Mouse (Mus musculus): Measurements from ENCODE around the gene Sash1. TPM values are rescaled to one million over a fixed set of nuclear protein-coding genes. Genes with fewer than 3 reads are reported as not detected.

Gene Sash1
- polyA plus RNA-seq, 1 experiment: 4.7 TPM

DNA sequence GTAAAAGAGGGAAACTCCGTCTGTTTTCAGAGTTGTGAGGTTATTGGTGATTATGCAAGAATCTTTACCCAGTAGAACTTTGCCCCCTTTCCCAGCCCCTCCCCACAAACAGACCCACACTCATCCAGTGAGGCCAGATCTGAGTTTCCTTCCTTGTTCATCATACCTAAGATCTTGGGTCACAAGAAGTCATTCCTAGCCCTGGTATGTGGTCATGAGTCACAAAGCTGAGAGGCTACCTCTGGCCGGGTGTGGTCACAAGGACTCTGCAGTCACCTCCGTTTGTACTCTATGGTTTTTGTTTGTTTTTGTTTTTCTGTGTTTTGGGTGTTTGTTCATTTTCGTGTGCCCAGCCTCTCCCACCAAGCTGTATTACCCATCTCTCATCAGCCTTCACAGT is 4.6 kb upstream of the Sash1 start:
- Histone ChIP-seq H3K4me3 (replicated peaks; ENCODE audit: control insufficient read depth, low read depth, low read length) (no peak overlapping the region), H3K27ac (ENCODE audit: control insufficient read depth, insufficient read depth, low read depth, low read length, poor library complexity) (no peak overlapping the region), H3K4me1 (ENCODE audit: control insufficient read depth, insufficient read depth, low read length) (no peaks in the 10 kb centered on the region)
- 67% methylated on average over 4 of the region's 4 CpGs for WGBS
- TF ChIP-seq CTCF (IDR thresholded peaks at IDR 0.05; ENCODE audit: control insufficient read depth, insufficient read depth, low read length) (no peak), POLR2A (IDR thresholded peaks at IDR 0.05; ENCODE audit: borderline replicate concordance, control insufficient read depth, low read depth, low read length) (no peak)

DNA sequence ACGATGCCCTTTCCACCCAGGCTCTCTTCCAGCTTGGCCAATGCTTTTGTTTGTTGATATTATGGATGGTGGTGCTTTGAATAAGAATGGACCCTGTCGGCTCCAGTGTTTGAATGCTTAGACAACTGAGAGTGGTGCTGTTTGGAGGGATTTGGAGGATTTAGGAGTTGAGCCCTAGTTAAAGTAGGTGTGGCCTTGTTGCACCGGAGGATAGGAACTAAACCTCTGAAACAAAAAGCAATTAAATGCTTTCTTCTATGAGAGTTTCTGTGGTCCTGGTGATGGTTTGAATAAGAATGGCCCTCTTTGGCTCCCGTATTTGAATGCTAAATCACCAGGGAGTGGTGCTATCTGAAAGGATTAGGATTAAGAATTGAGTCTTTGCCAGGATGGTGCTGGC is 3.5 kb upstream of the Sash1 start:
- no peak overlapping the region for H3K27ac ChIP-seq (ENCODE audit: control insufficient read depth, insufficient read depth, low read depth, low read length, poor library complexity)
- no peaks in the 10 kb centered on the region for H3K4me1 ChIP-seq (ENCODE audit: control insufficient read depth, insufficient read depth, low read length)
- no peak for TF ChIP-seq POLR2A (IDR thresholded peaks at IDR 0.05; ENCODE audit: borderline replicate concordance, control insufficient read depth, low read depth, low read length)
- TF ChIP-seq CTCF (IDR thresholded peaks at IDR 0.05; ENCODE audit: control insufficient read depth, insufficient read depth, low read length): no peak
- no peak overlapping the region for H3K4me3 ChIP-seq (replicated peaks; ENCODE audit: control insufficient read depth, low read depth, low read length)
- WGBS: 84% methylated on average over 4 of the region's 4 CpGs

DNA sequence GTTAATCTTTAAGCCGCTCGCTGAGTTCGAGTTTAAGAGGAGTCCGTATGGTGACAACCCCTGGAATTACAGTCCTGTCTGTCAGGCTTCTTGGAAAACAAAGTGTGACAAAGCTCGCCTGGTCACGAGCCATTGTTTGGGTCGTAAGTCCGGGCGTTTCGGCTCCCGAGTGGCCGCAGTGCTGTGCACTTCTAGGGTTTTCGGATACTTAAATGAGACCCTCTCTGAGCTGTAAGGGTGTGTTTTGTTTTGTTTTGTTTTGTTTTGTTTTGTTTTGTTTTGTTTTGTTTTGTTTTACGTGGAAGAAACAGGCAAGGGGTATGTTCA is 621 bp upstream of the Sash1 start:
- 2% methylated on average over 14 of the region's 14 CpGs for WGBS
- Histone ChIP-seq H3K4me3 (replicated peaks; ENCODE audit: control insufficient read depth, low read depth, low read length) (peak overlapping the region; percentile 32), H3K4me1 (ENCODE audit: control insufficient read depth, insufficient read depth, low read length) (no peaks in the 10 kb centered on the region), H3K27ac (ENCODE audit: control insufficient read depth, insufficient read depth, low read depth, low read length, poor library complexity) (no peak overlapping the region)
- TF ChIP-seq CTCF (IDR thresholded peaks at IDR 0.05; ENCODE audit: control insufficient read depth, insufficient read depth, low read length) (no peak), POLR2A (IDR thresholded peaks at IDR 0.05; ENCODE audit: borderline replicate concordance, control insufficient read depth, low read depth, low read length) (no peak)

DNA sequence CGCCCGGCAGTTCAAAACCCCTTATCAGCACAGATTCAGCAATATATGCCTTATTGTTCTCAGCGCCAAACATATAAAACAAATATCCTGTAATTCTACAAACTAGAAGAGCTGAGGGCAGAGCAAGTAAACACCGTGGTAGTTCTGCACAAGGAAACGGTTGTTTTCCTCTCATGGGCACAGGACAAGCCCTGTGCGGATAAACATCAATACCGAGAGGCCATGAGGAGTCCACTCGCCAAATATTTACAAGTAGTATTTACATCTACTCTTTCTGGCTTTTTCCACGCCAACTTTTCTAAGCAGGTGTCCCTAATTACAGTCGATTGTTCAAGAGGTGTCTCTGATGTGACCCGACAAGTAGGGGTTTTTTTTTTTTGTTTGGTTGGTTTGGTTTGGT is 669 bp downstream of the Sash1 start:
- no peak for TF ChIP-seq CTCF (IDR thresholded peaks at IDR 0.05; ENCODE audit: control insufficient read depth, insufficient read depth, low read length)
- TF ChIP-seq POLR2A (IDR thresholded peaks at IDR 0.05; ENCODE audit: borderline replicate concordance, control insufficient read depth, low read depth, low read length): no peak
- no peak overlapping the region for H3K27ac ChIP-seq (ENCODE audit: control insufficient read depth, insufficient read depth, low read depth, low read length, poor library complexity)
- WGBS: 7% methylated on average over 11 of the region's 11 CpGs
- H3K4me3 ChIP-seq (replicated peaks; ENCODE audit: control insufficient read depth, low read depth, low read length): no peak overlapping the region
- H3K4me1 ChIP-seq (ENCODE audit: control insufficient read depth, insufficient read depth, low read length): no peaks in the 10 kb centered on the region

DNA sequence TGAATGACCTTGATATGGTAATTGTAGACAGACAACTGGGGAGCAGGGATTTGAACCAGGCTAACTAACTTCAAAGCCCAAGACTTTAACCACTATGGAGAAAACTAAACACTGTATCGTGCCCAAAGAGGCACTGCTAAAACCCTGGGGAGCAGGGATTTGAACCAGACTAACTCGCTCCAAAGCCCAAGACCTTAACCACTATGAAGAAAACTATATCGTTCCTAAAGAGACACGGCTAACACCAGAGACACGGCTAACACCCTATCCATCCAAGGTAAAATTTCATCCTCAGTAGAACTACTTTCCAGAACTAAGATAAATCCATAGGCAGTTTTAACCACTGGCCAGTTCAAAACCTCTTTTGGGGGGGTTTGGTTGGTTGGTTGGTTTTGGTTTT is 1.3 kb downstream of the Sash1 start:
- WGBS: 77% methylated on average over 5 of the region's 5 CpGs
- TF ChIP-seq POLR2A (IDR thresholded peaks at IDR 0.05; ENCODE audit: borderline replicate concordance, control insufficient read depth, low read depth, low read length): no peak
- TF ChIP-seq CTCF (IDR thresholded peaks at IDR 0.05; ENCODE audit: control insufficient read depth, insufficient read depth, low read length): no peak
- H3K27ac ChIP-seq (ENCODE audit: control insufficient read depth, insufficient read depth, low read depth, low read length, poor library complexity): no peak overlapping the region
- no peak overlapping the region for H3K4me3 ChIP-seq (replicated peaks; ENCODE audit: control insufficient read depth, low read depth, low read length)
- H3K4me1 ChIP-seq (ENCODE audit: control insufficient read depth, insufficient read depth, low read length): no peaks in the 10 kb centered on the region

DNA sequence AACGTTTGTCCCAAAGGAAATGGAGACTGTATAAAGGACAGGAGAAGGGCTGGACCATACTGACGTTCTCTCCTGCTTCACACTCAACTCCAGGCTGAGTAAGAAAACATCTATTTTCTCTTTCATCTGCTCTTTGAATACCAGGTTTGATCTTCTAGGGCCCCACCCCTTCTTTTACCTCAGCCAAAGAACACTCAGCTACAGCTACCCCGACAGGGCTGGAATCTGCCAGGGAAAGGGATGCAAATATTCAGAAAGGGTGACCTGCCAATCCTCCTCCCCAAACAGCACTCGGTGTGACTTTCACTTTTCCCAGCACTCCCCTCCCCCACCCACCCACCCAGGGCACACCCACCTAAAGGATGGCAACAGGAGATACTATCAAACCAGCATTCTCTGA is 2.2 kb downstream of the Sash1 start:
- 35% methylated on average over 4 of the region's 4 CpGs for WGBS

DNA sequence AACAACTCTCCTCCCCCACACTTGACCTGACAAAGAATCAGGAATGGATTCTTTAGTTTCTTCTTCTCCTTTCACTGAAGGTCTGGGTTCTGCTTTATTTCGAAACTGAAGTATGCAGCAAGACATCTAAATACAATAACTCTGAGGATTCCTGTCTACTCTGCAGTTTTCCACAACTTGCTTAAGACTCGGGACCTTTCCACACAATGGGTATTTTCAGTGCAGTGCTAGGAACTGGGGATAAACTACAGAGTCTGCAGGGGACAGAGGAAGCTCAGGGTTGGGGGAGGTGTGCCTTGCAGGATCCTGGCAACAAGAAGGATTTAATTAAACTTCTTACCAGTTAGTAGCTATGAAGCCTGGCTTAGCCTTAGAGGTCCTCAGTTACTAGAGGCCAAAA is 4.1 kb downstream of the Sash1 start:
- 45% methylated on average over 2 of the region's 2 CpGs for WGBS
- H3K4me3 ChIP-seq (replicated peaks; ENCODE audit: control insufficient read depth, low read depth, low read length): no peak overlapping the region
- TF ChIP-seq POLR2A (IDR thresholded peaks at IDR 0.05; ENCODE audit: borderline replicate concordance, control insufficient read depth, low read depth, low read length) (no peak), CTCF (IDR thresholded peaks at IDR 0.05; ENCODE audit: control insufficient read depth, insufficient read depth, low read length) (no peak)
- no peak overlapping the region for H3K27ac ChIP-seq (ENCODE audit: control insufficient read depth, insufficient read depth, low read depth, low read length, poor library complexity)
- H3K4me1 ChIP-seq (ENCODE audit: control insufficient read depth, insufficient read depth, low read length): no peaks in the 10 kb centered on the region

More for the DNA sequence above, 2.2 kb downstream of the Sash1 start:
- Histone ChIP-seq H3K4me3 (replicated peaks; ENCODE audit: control insufficient read depth, low read depth, low read length) (no peak overlapping the region), H3K27ac (ENCODE audit: control insufficient read depth, insufficient read depth, low read depth, low read length, poor library complexity) (no peak overlapping the region), H3K4me1 (ENCODE audit: control insufficient read depth, insufficient read depth, low read length) (no peaks in the 10 kb centered on the region)
- no peak for TF ChIP-seq POLR2A (IDR thresholded peaks at IDR 0.05; ENCODE audit: borderline replicate concordance, control insufficient read depth, low read depth, low read length)
- TF ChIP-seq CTCF (IDR thresholded peaks at IDR 0.05; ENCODE audit: control insufficient read depth, insufficient read depth, low read length): no peak

DNA sequence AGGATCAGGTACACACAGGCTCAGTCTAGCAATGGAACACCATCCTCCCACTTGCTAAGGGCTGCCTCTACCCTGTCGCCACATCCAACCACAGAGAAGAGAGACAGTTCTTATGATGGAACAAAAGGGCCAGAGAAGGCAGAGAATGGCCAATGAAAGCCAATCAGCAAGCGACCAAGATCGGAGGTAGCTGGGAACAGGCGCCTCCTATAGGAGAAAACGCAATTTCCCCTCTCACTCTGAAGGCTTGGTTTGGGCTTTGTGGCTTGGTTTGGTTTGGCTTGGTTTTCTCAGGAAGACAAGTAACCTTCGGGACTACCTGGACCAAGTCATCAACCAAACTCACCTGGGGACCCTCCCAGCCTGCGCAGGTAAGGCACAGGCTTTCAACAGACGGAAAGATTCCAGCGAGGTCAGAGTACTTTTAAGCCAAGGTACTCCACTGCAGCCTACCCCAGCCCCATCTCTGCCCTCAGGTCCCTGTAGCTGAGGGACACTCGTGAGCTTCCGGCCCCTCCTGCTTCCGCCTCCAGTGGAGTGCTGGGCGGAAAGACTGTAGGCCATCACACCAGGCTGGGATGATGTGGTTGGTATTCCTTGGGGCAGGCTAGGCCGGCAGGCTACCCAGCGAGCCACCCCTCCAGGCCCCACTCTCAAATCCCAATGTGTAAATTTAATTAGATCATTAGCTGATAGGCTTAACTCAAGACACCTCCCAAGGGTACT is 4.8 kb downstream of the Sash1 start:
- WGBS: 82% methylated on average over 15 of the region's 15 CpGs
- TF ChIP-seq CTCF (IDR thresholded peaks at IDR 0.05; ENCODE audit: control insufficient read depth, insufficient read depth, low read length) (no peak), POLR2A (IDR thresholded peaks at IDR 0.05; ENCODE audit: borderline replicate concordance, control insufficient read depth, low read depth, low read length) (no peak)
- Histone ChIP-seq H3K27ac (ENCODE audit: control insufficient read depth, insufficient read depth, low read depth, low read length, poor library complexity) (no peak overlapping the region; the same call in 1 of the 2 replicates), H3K4me3 (replicated peaks; ENCODE audit: control insufficient read depth, low read depth, low read length) (no peak overlapping the region), H3K4me1 (ENCODE audit: control insufficient read depth, insufficient read depth, low read length) (no peaks in the 10 kb centered on the region)

DNA sequence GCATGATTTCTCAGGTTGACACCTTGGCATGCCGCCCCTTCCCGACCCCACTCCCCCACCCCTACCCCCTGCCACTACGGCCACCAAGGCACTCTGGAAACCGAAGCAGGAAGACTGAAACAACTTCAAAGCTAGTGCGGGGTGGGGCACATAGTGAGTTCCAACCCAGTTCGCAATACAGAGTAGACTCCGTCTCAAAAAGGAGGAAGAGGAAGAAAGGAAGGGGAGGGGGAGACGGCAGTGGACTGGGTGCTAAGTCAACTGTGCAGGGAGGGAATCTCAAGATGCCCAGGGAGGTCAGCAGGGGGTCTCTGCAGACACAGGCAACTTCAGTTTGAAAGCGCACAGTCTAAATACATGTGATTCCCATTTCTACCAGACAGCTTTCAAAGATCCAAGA is 7.0 kb downstream of the Sash1 start:
- no peak overlapping the region for H3K27ac ChIP-seq (ENCODE audit: control insufficient read depth, insufficient read depth, low read depth, low read length, poor library complexity)
- TF ChIP-seq CTCF (IDR thresholded peaks at IDR 0.05; ENCODE audit: control insufficient read depth, insufficient read depth, low read length): no peak
- TF ChIP-seq POLR2A (IDR thresholded peaks at IDR 0.05; ENCODE audit: borderline replicate concordance, control insufficient read depth, low read depth, low read length): no peak
- WGBS: 13% methylated on average over 9 of the region's 9 CpGs
- no peak overlapping the region for H3K4me3 ChIP-seq (replicated peaks; ENCODE audit: control insufficient read depth, low read depth, low read length)
- no peaks in the 10 kb centered on the region; the same call in 1 of the 2 replicates for H3K4me1 ChIP-seq (ENCODE audit: control insufficient read depth, insufficient read depth, low read length)

Data from bone marrow, adult 2 months (tissue).